Mouse (Mus musculus) adrenal gland, postnatal 4 days (tissue): ENCODE measurements around the gene Megf8. TPM values are rescaled to one million over a fixed set of nuclear protein-coding genes. Genes with fewer than 3 reads are reported as not detected.
A peak's percentile ranks its signal among the peaks of the same experiment; 100 is the strongest.

ENCODE experiments used
- DNase-seq, 2 experiments: peaks; one replicate each; pipeline ENCODE4 v3.0.0; 2021 to 2022; ENCODE audit warnings: low spot score in 2 of 2, mixed read lengths in 2 of 2
- total RNA-seq, 2 experiments: library from RNA; stranded (reverse); gene quantifications; 2 replicates each; pipeline ENCODE4 v1.2.3; 2021

The Megf8 gene
- total RNA-seq, 2 experiments from 2014 or later: 51.4 to 55.6 TPM

GRCm38 (mm10) chr7:25380392-25381283 is 63.7 kb downstream of the Megf8 start:
- DNase-seq: no peak

GRCm38 (mm10) chr7:25381284-25381680 is 64.3 kb downstream of the Megf8 start:
- no peak for DNase-seq

GRCm38 (mm10) chr7:25382541-25382940 is 65.6 kb downstream of the Megf8 start:
- no peak for DNase-seq

GRCm38 (mm10) chr7:25383385-25383784 is 66.4 kb downstream of the Megf8 start:
- DNase-seq: no peak

GRCm38 (mm10) chr7:25383891-25384290 is 66.9 kb downstream of the Megf8 start:
- DNase-seq: no peak

GRCm38 (mm10) chr7:25384318-25384717 is 67.4 kb downstream of the Megf8 start:
- no peak for DNase-seq

GRCm38 (mm10) chr7:25384818-25385217 is 67.9 kb downstream of the Megf8 start:
- DNase-seq: no peak

GRCm38 (mm10) chr7:25385259-25385658 is 68.3 kb downstream of the Megf8 start:
- no peak for DNase-seq

DNA sequence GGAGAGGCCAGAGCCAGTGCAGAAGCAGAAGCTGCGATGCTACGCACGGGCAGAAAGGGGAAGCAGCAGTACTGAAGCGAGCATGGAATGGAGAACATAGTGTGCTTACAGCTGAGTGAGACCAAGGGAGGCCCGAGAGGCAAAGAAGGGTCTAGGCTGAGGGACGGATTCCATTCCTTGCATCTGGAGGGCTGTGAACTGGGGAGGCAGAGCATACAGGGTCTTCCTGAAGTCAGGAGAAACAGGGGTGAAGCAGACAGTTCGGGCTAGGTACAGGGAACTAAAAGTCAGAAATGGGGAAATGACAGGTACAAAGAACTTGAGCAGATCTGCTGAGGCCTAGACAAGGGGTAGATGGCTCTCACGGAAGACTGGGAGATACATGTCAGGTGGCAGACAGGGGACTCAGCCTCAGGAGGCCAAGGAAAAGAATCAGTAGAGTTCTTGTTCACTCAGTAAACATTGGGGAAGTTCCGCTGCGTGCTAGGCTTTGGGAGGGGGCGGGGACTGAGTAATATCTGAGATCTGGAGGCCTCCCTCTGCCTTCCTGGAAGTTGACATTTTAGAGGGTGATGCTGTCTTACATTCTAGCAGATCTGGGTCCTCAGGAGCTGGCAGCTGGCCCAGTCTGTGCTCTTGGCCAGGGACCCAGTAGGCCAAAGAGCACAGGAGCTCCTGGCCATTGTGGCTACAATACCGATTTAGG is 69.0 kb downstream of the Megf8 start:
- no peak for DNase-seq

GRCm38 (mm10) chr7:25387811-25388440 is 71.0 kb downstream of the Megf8 start:
- no peak for DNase-seq

GRCm38 (mm10) chr7:25388916-25389315 is 72.0 kb downstream of the Megf8 start:
- DNase-seq: no peak

DNA sequence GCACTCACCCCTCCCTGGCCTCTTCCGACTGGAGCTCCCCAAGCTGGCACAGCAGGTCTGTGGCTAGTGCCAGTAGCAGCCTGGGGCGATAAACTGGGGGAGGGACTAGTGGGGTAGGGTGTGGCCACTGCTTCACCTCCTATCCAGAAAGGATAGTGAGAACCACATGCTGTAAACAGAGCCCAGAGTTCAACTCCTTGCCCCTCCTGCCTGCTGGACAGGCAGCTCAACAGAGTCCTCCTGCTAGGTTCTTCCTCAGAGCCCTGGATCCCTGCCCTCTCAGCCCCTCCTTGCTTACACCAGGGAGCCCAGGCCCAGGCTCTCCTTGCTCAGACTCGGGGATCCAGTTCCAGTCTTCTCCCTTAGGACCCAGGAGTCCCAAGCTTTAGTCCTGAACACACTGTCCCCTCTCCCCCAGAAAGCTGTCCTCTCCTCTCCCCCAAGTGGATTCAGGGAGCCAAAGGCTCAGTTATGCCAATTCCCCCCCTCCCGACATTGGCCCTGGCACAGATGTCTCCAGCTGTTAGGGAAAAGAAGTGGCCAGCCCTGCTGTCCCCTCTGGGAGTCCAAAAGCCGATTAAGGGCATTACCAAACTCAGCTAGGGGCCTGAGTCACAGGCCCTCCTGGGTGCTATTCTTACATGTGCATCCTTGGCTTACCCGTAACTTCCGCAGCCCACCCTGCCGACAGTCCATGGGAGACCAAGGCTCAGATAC is 73.2 kb downstream of the Megf8 start:
- DNase-seq: no peak

DNA sequence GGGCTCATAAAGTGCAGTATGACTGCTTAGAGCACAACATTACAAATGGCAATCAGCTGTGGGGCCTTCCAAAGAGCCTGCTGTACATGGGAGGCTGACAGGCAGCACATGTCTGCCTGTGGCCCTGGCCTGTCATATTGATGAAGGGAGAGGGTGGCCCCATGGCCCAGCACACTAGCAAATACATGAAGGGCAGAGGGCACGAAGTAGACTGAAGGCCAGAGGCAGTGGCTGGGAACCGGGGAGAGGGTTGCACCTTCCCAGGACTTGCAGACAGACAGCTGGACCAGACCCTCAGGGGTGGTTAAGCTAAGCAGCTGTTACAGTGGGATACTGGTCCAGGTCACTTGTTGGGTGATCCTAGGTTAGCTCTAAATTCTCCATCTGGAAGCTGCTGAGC is 74.0 kb downstream of the Megf8 start:
- DNase-seq: no peak

DNA sequence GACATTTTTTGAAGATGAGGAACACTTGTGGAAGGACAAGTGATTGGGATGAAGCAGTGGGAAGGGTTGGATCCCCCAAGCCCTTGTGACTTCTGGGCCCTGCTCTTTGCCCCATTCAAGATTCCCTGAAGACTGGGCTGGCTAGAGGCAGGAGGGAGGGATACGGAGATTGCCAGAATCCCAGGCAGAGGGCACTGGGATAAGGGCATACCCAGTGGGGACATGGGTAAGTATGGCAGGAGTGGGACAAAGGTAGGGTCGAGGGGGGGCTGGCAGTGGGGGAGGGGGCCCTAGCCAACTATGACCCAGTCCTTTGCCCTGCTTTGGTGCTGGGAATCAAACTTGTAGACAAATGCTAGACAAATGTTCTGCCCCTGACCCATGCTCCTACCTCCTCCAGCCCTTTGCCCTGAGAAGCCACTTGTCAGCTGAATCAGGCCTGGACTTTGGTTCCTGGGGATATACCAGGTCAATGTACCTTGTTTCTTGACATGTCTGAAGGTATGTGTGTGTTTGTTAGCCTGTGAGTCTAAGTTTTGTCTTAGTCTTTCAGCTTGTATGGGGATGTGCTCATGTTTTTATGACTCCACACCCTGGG is 75.0 kb downstream of the Megf8 start:
- DNase-seq: no peak

DNA sequence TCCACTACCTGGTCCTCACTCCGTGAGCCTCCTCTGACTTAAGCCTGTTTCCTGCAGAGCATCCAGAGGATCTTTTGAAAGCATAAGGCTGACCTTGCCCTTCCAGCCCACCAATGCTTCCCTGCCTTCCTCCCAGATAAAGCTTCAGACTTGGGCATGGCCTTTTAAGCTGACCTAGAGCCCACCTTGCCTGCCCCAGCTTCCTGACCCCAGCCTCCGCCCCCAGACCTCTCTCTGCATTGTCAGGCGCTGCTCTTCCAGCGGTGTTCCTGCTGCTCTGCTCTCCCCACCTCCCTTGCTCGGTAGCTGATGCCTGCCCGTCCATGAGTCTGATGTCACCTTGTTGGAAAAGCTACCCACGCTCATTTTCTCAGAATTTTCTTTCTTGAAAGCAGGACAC is 75.9 kb downstream of the Megf8 start:
- DNase-seq: no peak

DNA sequence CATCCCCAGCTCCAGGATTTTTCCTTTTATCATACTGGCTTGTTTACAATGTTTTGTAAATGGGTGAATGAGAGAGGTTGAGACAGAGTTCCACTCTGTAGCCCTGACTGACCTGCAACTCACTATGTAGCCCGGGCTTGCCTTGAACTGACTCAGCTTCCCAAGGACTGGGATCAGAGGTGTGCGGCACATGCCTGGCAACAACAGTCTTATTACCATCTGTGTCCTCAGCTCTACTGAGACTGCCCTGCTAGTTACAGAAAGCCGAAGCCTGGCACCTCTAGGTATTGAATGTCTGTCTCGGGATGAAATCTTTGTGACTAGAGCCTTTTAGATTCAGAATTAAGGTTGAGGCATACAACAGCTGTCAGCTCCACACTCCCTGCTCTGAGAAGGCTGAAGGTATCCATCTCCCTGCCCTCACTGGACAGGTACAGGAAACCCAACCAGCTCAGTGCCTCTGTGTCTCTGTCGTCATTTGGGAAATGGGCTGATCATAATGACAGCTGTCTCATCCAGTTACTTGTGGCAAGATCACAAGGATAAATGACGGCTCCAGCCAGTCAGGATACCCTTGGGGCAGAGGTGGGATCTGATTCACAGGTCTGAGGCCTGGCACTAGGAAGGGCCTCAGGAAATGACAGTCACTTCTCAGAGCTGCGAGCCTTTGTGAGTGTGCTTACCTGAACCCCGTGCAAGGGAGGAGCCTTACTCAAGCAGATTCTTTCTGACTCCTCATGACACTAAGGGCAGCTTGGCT is 76.7 kb downstream of the Megf8 start:
- DNase-seq: no peak

- DNase-seq: no peak
These were observed 77.8 kb downstream of the Megf8 start for GRCm38 (mm10) chr7:25394754-25395153.

DNA sequence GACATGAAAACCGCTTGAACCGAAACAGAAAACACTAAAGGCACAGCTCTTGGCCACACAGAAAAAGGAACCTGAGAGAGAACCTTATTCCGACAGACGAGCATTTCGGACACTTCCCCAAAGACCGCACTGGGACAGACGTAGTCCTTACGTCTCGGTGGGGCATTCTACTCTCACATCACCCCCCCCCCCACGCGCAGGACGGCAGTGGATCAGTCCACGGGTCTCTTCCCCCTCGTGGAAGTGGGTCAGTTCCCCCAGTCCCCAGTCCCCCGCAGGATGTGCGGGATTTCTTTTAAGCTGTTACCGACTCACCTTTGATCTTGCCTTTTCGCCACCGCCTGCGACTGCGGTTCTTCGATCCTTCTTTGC is 78.2 kb downstream of the Megf8 start:
- no peak for DNase-seq

- DNase-seq: peak; percentile 87 to 94
These were observed 78.9 kb downstream of the Megf8 start for GRCm38 (mm10) chr7:25395558-25396521.
